Comparison of ENCODE assay signal across 18 mouse cellular contexts in genomic region chr3:158543481-158543880, GRCm38 (mm10). TPM values are rescaled to one million over a fixed set of nuclear protein-coding genes. Genes with fewer than 3 reads are reported as not detected.
"Had no signal": no experiment of that assay in that cellular context is flagged by ENCODE, and none has a peak within 500 bp of the region (broad histone marks: within the 10 kb centered on the region; RNA-seq: fewer than 3 reads in every experiment).

No protein-coding gene starts in this region.

- H3K27me3 ChIP-seq: hindbrain, embryonic 12.5 days; liver, embryonic 13.5 days; neural tube, embryonic 15.5 days had no signal

- H3K27ac ChIP-seq: hindbrain, embryonic 12.5 days; left cerebral cortex, adult 2 months; limb, embryonic 10.5 days; liver, embryonic 13.5 days; midbrain, embryonic 10.5 days; neural tube, embryonic 15.5 days had no signal

- H3K4me2 ChIP-seq: hindbrain, embryonic 12.5 days; liver, embryonic 13.5 days; neural tube, embryonic 15.5 days had no signal

- H3K4me3 ChIP-seq: hindbrain, embryonic 12.5 days; left cerebral cortex, adult 2 months; limb, embryonic 10.5 days; liver, embryonic 13.5 days; midbrain, embryonic 10.5 days; myocyte; neural tube, embryonic 15.5 days had no signal

- H3K36me3 ChIP-seq: hindbrain, embryonic 12.5 days; limb, embryonic 10.5 days; liver, embryonic 13.5 days; midbrain, embryonic 10.5 days; neural tube, embryonic 15.5 days had no signal

- H3K9me3 ChIP-seq: hindbrain, embryonic 12.5 days; limb, embryonic 10.5 days; liver, embryonic 13.5 days; midbrain, embryonic 10.5 days; neural tube, embryonic 15.5 days had no signal

- DNase-seq: kidney, adult 8-10 months; liver, embryonic 13.5 days; liver, postnatal 0 days; lung, postnatal 36 days; midbrain, embryonic 14.5 days; right cerebral cortex, adult 18-20 months; right cerebral cortex, postnatal 25 days; thymus, adult 2 months; thymus, postnatal 25 days had no signal

- ATAC-seq: hindbrain, embryonic 16.5 days; inflammation-experienced regulatory T-cells, adult 6 months; liver, postnatal 0 days had no signal

- H3K4me1 ChIP-seq: hindbrain, embryonic 12.5 days; limb, embryonic 10.5 days; liver, embryonic 13.5 days; midbrain, embryonic 10.5 days; neural tube, embryonic 15.5 days had no signal

- H3K9ac ChIP-seq: hindbrain, embryonic 12.5 days; liver, embryonic 13.5 days; liver, postnatal 0 days; neural tube, embryonic 15.5 days had no signal

RNA-seq across cellular contexts. Expression of gene Lrrc7, which starts 18.5 kb away (rescaled TPM):
- polyA plus RNA-seq: myocyte; small intestine, adult 2 months; thymus, adult 2 months had no signal
